ENCODE assay signal across 8 mouse cellular contexts in genomic region chr11:96286739-96287385, GRCm38 (mm10). TPM values are rescaled to one million over a fixed set of nuclear protein-coding genes. Genes with fewer than 3 reads are reported as not detected.
DNase-seq lines count a peak whose midpoint lies in the region; ATAC-seq and TF ChIP-seq lines count a peak whose summit lies in the region.

No protein-coding gene starts in this region.

- H3K9me3 ChIP-seq in midbrain, embryonic 12.5 days, result no peaks in the 10 kb centered on the region
- H3K9me3 ChIP-seq in midbrain, embryonic 16.5 days (replicated peaks; ENCODE audit: control insufficient read depth, low read length, poor library complexity, severe bottlenecking), result no peaks in the 10 kb centered on the region
- H3K9me3 ChIP-seq in forebrain, embryonic 13.5 days (replicated peaks), result no peaks in the 10 kb centered on the region
- no peaks in the 10 kb centered on the region for H3K9me3 ChIP-seq in kidney, postnatal 0 days (replicated peaks; ENCODE audit: low read length)

- under 1% methylated on average over 46 of the region's 55 CpGs for WGBS in midbrain, embryonic 12.5 days
- under 1% methylated on average over 54 of the region's 55 CpGs for WGBS in midbrain, embryonic 16.5 days
- under 1% methylated on average over 55 of the region's 55 CpGs for WGBS in forebrain, embryonic 13.5 days
- WGBS in kidney, postnatal 0 days, result under 1% methylated on average over 55 of the region's 55 CpGs
- 2% methylated on average over 55 of the region's 55 CpGs for WGBS in small intestine, adult 2 months
- WGBS in cerebellum, adult 2 months, result 2% methylated on average over 54 of the region's 55 CpGs

- peaks cover 16% of the 10 kb centered on the region for H3K4me1 ChIP-seq in midbrain, embryonic 12.5 days
- peaks cover 4% of the 10 kb centered on the region; the same call in 1 of the 2 replicates for H3K4me1 ChIP-seq in midbrain, embryonic 16.5 days (ENCODE audit: control insufficient read depth, insufficient read depth, low read length)
- H3K4me1 ChIP-seq in forebrain, embryonic 13.5 days, result peaks cover 14% of the 10 kb centered on the region
- H3K4me1 ChIP-seq in kidney, postnatal 0 days (replicated peaks; ENCODE audit: insufficient read depth, low read length), result peaks cover 22% of the 10 kb centered on the region; the same call in 1 of the 2 replicates
- no peaks in the 10 kb centered on the region; the same call in 1 of the 2 replicates for H3K4me1 ChIP-seq in small intestine, adult 2 months (ENCODE audit: control insufficient read depth, insufficient read depth, insufficient read length, low read length)
- H3K4me1 ChIP-seq in cerebellum, adult 2 months (ENCODE audit: control insufficient read depth, insufficient read depth, low read length), result no peaks in the 10 kb centered on the region

- no peak overlapping the region for H3K9ac ChIP-seq in midbrain, embryonic 12.5 days (replicated peaks)
- H3K9ac ChIP-seq in midbrain, embryonic 16.5 days (ENCODE audit: low read depth, low read length), result no peak overlapping the region
- H3K9ac ChIP-seq in forebrain, embryonic 13.5 days, result no peak overlapping the region
- peak overlapping the region; percentile 98 for H3K9ac ChIP-seq in kidney, postnatal 0 days (ENCODE audit: low read depth, low read length)

- H3K27me3 ChIP-seq in midbrain, embryonic 12.5 days, result peaks cover 97% of the 10 kb centered on the region
- H3K27me3 ChIP-seq in midbrain, embryonic 16.5 days (ENCODE audit: control insufficient read depth, insufficient read depth, low read depth, low read length), result peaks cover 75% of the 10 kb centered on the region
- H3K27me3 ChIP-seq in forebrain, embryonic 13.5 days, result peaks cover 99% of the 10 kb centered on the region
- H3K27me3 ChIP-seq in kidney, postnatal 0 days (ENCODE audit: insufficient read depth, low read length), result no peaks in the 10 kb centered on the region
- H3K27me3 ChIP-seq in small intestine, adult 2 months (ENCODE audit: control insufficient read depth, insufficient read depth, low read length), result peaks cover 78% of the 10 kb centered on the region
- peaks cover 31% of the 10 kb centered on the region; the same call in 1 of the 2 replicates for H3K27me3 ChIP-seq in cerebellum, adult 2 months (ENCODE audit: control insufficient read depth, insufficient read depth, low read length)

- no peaks in the 10 kb centered on the region for H3K36me3 ChIP-seq in midbrain, embryonic 12.5 days
- H3K36me3 ChIP-seq in midbrain, embryonic 16.5 days (ENCODE audit: control insufficient read depth, insufficient read depth, low read length), result no peaks in the 10 kb centered on the region
- H3K36me3 ChIP-seq in forebrain, embryonic 13.5 days (ENCODE audit: poor library complexity, severe bottlenecking), result no peaks in the 10 kb centered on the region
- H3K36me3 ChIP-seq in kidney, postnatal 0 days (ENCODE audit: insufficient read depth, low read length), result no peaks in the 10 kb centered on the region
- H3K36me3 ChIP-seq in small intestine, adult 2 months (ENCODE audit: control insufficient read depth, insufficient read depth, low read length), result no peaks in the 10 kb centered on the region

- DNase-seq in kidney, postnatal 0 days (ENCODE audit: low spot score), result no peak
- no peak for DNase-seq in thymus, adult 18-20 months
- no peak for DNase-seq in cerebellum, adult 2 months
- no peak for DNase-seq in spleen, adult 12 weeks (ENCODE audit: low spot score)

- H3K27ac ChIP-seq in midbrain, embryonic 12.5 days (replicated peaks), result no peak overlapping the region
- no peak overlapping the region for H3K27ac ChIP-seq in midbrain, embryonic 16.5 days (ENCODE audit: low read length)
- H3K27ac ChIP-seq in forebrain, embryonic 13.5 days, result no peak overlapping the region
- peak overlapping the region; percentile 99 for H3K27ac ChIP-seq in kidney, postnatal 0 days
- peak overlapping the region; percentile 28 for H3K27ac ChIP-seq in small intestine, adult 2 months (ENCODE audit: insufficient read depth, low read depth, low read length)
- no peak overlapping the region for H3K27ac ChIP-seq in cerebellum, adult 2 months (ENCODE audit: insufficient read depth, low read length)

- H3K4me3 ChIP-seq in midbrain, embryonic 12.5 days, result peak overlapping the region; percentile 23
- no peak overlapping the region for H3K4me3 ChIP-seq in midbrain, embryonic 16.5 days (ENCODE audit: low read depth, low read length)
- no peak overlapping the region for H3K4me3 ChIP-seq in forebrain, embryonic 13.5 days
- peak overlapping the region; percentile 84 for H3K4me3 ChIP-seq in kidney, postnatal 0 days (replicated peaks; ENCODE audit: low read depth, low read length)
- peak overlapping the region; percentile 62 for H3K4me3 ChIP-seq in small intestine, adult 2 months (ENCODE audit: low read depth, low read length)
- no peak overlapping the region for H3K4me3 ChIP-seq in cerebellum, adult 2 months (replicated peaks; ENCODE audit: insufficient read depth, low read depth, low read length)

- H3K4me2 ChIP-seq in midbrain, embryonic 12.5 days (replicated peaks), result peak overlapping the region; percentile 34
- H3K4me2 ChIP-seq in midbrain, embryonic 16.5 days (ENCODE audit: low read length), result no peak overlapping the region
- peak overlapping the region; percentile 20; the same call in 1 of the 2 replicates for H3K4me2 ChIP-seq in forebrain, embryonic 13.5 days
- H3K4me2 ChIP-seq in kidney, postnatal 0 days (ENCODE audit: low read length), result peak overlapping the region; percentile 96

- TF ChIP-seq CTCF in kidney, postnatal 0 days (IDR thresholded peaks at IDR 0.05; ENCODE audit: low read depth), result no peak
- no peak for TF ChIP-seq CTCF in small intestine, adult 2 months (IDR thresholded peaks at IDR 0.05; ENCODE audit: extremely low read depth, insufficient read length, insufficient replicate concordance, low read depth, low read length)
- TF ChIP-seq CTCF in cerebellum, adult 2 months (IDR thresholded peaks at IDR 0.05; ENCODE audit: borderline replicate concordance, insufficient read depth, low read depth, low read length), result no peak

- TF ChIP-seq POLR2A in small intestine, adult 2 months (IDR thresholded peaks at IDR 0.05; ENCODE audit: low read depth, low read length), result no peak
- no peak for TF ChIP-seq POLR2A in cerebellum, adult 2 months (IDR thresholded peaks at IDR 0.05; ENCODE audit: borderline replicate concordance, insufficient read depth, low read length)

- ATAC-seq in midbrain, embryonic 12.5 days (ENCODE audit: low FRiP score, low read depth), result no peak
- no peak for ATAC-seq in midbrain, embryonic 16.5 days
- no peak for ATAC-seq in forebrain, embryonic 13.5 days
- ATAC-seq in kidney, postnatal 0 days (replicated peaks; ENCODE audit: low FRiP score, low read depth), result peak; percentile 19; the same call in 1 of the 2 replicates

RNA-seq across cellular contexts. Expression of gene Hoxb7, which starts 0.4 kb away (rescaled TPM):
- not detected in 2 replicates for polyA plus RNA-seq in midbrain, embryonic 12.5 days (2016; fragmentation: Nextera tagmentation; extraction: Ambion mirVana)
- not detected in 2 replicates for polyA plus RNA-seq in midbrain, embryonic 16.5 days (2015; fragmentation: Nextera tagmentation; extraction: Ambion mirVana)
- not detected in 2 replicates for polyA plus RNA-seq in forebrain, embryonic 13.5 days (2015; fragmentation: Nextera tagmentation; extraction: Ambion mirVana)
- polyA plus RNA-seq in kidney, postnatal 0 days (2015; fragmentation: Nextera tagmentation; extraction: Ambion mirVana), result 56.1 and 58.9 TPM in 2 replicates
- polyA plus RNA-seq in small intestine, adult 2 months (2012; rRNA removed), result 0.17 and 1.5 TPM in 2 replicates
- polyA plus RNA-seq in cerebellum, adult 2 months (2012; rRNA removed), result 0.11 TPM in 1 of 2 replicates, not detected in the other

RNA-seq across cellular contexts. Expression of gene Hoxb8, which starts 5.2 kb away (rescaled TPM):
- polyA plus RNA-seq in midbrain, embryonic 12.5 days (2016; fragmentation: Nextera tagmentation; extraction: Ambion mirVana), result not detected in 2 replicates
- polyA plus RNA-seq in midbrain, embryonic 16.5 days (2015; fragmentation: Nextera tagmentation; extraction: Ambion mirVana), result not detected in 2 replicates
- polyA plus RNA-seq in forebrain, embryonic 13.5 days (2015; fragmentation: Nextera tagmentation; extraction: Ambion mirVana), result not detected in 2 replicates
- 8.7 and 12.2 TPM in 2 replicates for polyA plus RNA-seq in kidney, postnatal 0 days (2015; fragmentation: Nextera tagmentation; extraction: Ambion mirVana)
- 0.38 and 5.3 TPM in 2 replicates for polyA plus RNA-seq in small intestine, adult 2 months (2012; rRNA removed)
- 0.11 and 1.0 TPM in 2 replicates for polyA plus RNA-seq in cerebellum, adult 2 months (2012; rRNA removed)

RNA-seq across cellular contexts. Expression of gene Hoxb6, which starts 5.4 kb away (rescaled TPM):
- polyA plus RNA-seq in midbrain, embryonic 12.5 days (2016; fragmentation: Nextera tagmentation; extraction: Ambion mirVana), result not detected in 2 replicates
- polyA plus RNA-seq in midbrain, embryonic 16.5 days (2015; fragmentation: Nextera tagmentation; extraction: Ambion mirVana), result not detected in 2 replicates
- not detected in 2 replicates for polyA plus RNA-seq in forebrain, embryonic 13.5 days (2015; fragmentation: Nextera tagmentation; extraction: Ambion mirVana)
- 45.0 and 47.8 TPM in 2 replicates for polyA plus RNA-seq in kidney, postnatal 0 days (2015; fragmentation: Nextera tagmentation; extraction: Ambion mirVana)
- polyA plus RNA-seq in small intestine, adult 2 months (2012; rRNA removed), result 1.0 and 8.3 TPM in 2 replicates
- 1.5 and 3.2 TPM in 2 replicates for polyA plus RNA-seq in cerebellum, adult 2 months (2012; rRNA removed)

RNA-seq across cellular contexts. Expression of gene Hoxb9, which starts 15.6 kb away (rescaled TPM):
- not detected in 2 replicates for polyA plus RNA-seq in midbrain, embryonic 12.5 days (2016; fragmentation: Nextera tagmentation; extraction: Ambion mirVana)
- not detected in 2 replicates for polyA plus RNA-seq in midbrain, embryonic 16.5 days (2015; fragmentation: Nextera tagmentation; extraction: Ambion mirVana)
- not detected in 2 replicates for polyA plus RNA-seq in forebrain, embryonic 13.5 days (2015; fragmentation: Nextera tagmentation; extraction: Ambion mirVana)
- polyA plus RNA-seq in kidney, postnatal 0 days (2015; fragmentation: Nextera tagmentation; extraction: Ambion mirVana), result 22.6 and 23.1 TPM in 2 replicates
- polyA plus RNA-seq in small intestine, adult 2 months (2012; rRNA removed), result 0.14 TPM in 1 of 2 replicates, not detected in the other
- polyA plus RNA-seq in cerebellum, adult 2 months (2012; rRNA removed), result not detected in 2 replicates

RNA-seq across cellular contexts. Expression of gene Hoxb5, which starts 16.3 kb away (rescaled TPM):
- polyA plus RNA-seq in midbrain, embryonic 12.5 days (2016; fragmentation: Nextera tagmentation; extraction: Ambion mirVana), result not detected in 2 replicates
- 0.14 TPM in 1 of 2 replicates, not detected in the other for polyA plus RNA-seq in midbrain, embryonic 16.5 days (2015; fragmentation: Nextera tagmentation; extraction: Ambion mirVana)
- 0.09 TPM in 1 of 2 replicates, not detected in the other for polyA plus RNA-seq in forebrain, embryonic 13.5 days (2015; fragmentation: Nextera tagmentation; extraction: Ambion mirVana)
- polyA plus RNA-seq in kidney, postnatal 0 days (2015; fragmentation: Nextera tagmentation; extraction: Ambion mirVana), result 10.2 and 12.9 TPM in 2 replicates
- polyA plus RNA-seq in small intestine, adult 2 months (2012; rRNA removed), result 1.8 and 3.2 TPM in 2 replicates
- polyA plus RNA-seq in cerebellum, adult 2 months (2012; rRNA removed), result 6.8 and 9.3 TPM in 2 replicates

Comparison
In these comparisons a context has a peak if more than half of its experiments do, and no peak if none do; other contexts are left out.
1. H3K4me3 ChIP-seq: peak in midbrain, embryonic 12.5 days (single experiment), kidney, postnatal 0 days (single experiment) and small intestine, adult 2 months (single experiment); none in midbrain, embryonic 16.5 days (single experiment), forebrain, embryonic 13.5 days (single experiment) and cerebellum, adult 2 months (single experiment).
2. H3K27ac ChIP-seq: peak in kidney, postnatal 0 days (single experiment) and small intestine, adult 2 months (single experiment); none in midbrain, embryonic 12.5 days (single experiment), midbrain, embryonic 16.5 days (single experiment), forebrain, embryonic 13.5 days (single experiment) and cerebellum, adult 2 months (single experiment).
3. RNA of gene Hoxb7, which starts 0.4 kb away (polyA plus RNA-seq): 56.1 to 58.9 TPM in kidney, postnatal 0 days; 0.17 to 1.5 TPM in small intestine, adult 2 months, not detected in forebrain, embryonic 13.5 days, 0.11 TPM in cerebellum, adult 2 months, not detected in midbrain, embryonic 12.5 days and not detected in midbrain, embryonic 16.5 days; every median in the first group is over 10 times any median in the second.